Mouse (Mus musculus) lung, postnatal 25 days (tissue): ENCODE measurements at regions not wholly inside any gene's neighbourhood (a gene's known extent, or its start where the extent isn't known, plus 50 kb on each side); places are given as distances from the start of the nearest gene placed in this dataset.
"Not testable (repeated sequence)": the region's sequence is repeated elsewhere in the genome, so short reads cannot be mapped to it uniquely, and the experiment has no call there.

Experiments
- DNase-seq: peaks from one replicate; pipeline ENCODE4 v3.0.0; 2022; ENCODE audit warnings: low spot score

- DNase-seq: no peak
These were observed 59.5 kb upstream of the Zbtb18 start for GRCm38 (mm10) chr1:177382596-177383190.

GRCm38 (mm10) chr1:177382147-177382546 is 60.0 kb upstream of the Zbtb18 start:
- no peak for DNase-seq

GRCm38 (mm10) chr1:177378112-177378511 is 64.0 kb upstream of the Zbtb18 start:
- DNase-seq: no peak

DNA sequence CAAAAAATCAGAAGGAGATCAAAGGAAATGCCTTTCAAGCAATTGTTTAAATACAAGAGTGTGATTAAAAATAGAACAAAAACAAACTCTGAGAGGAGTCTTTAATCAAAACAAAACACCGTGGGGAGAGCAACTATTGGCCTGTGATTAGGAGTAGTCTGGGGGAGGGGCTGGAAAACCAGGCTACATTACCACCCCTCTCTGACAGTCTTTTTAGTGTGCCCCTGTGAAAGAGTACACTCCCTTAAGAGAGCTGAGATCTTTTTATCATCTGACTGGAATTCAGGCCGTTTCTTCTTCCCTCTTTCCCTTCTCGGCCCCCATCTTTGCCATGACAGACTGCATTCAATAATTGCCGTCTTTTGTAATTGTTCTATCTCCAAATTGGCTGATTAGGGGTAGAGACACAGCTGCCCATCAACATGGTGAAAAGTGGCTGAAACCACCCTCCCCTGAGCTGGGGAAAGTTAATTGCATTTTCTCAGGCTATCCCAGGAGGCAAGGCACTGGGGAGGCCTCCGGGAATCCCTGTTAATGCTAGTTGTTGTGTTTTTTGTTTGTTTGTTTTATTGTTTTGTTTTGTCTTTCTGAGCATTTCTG is 68.8 kb upstream of the Zbtb18 start:
- DNase-seq: no peak

DNA sequence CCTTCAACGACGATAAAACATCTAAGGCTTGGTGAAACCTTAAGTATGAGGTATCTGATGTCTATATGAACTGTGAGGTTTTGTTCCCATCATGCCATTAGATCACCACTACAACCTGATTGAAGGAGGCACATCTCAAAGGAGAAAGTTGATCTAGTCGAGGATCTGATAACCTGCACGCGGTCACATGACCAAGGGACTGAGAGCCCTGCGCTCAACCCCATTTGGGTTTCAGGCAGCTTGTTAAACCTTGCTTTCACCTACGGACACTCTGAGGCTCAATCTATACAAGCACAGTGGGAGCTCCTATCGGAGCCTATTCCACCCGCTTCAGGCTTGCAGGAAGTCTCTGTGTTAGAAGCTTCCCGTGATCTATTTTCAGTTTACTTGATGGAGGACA is 70.1 kb upstream of the Zbtb18 start:
- DNase-seq: no peak

DNA sequence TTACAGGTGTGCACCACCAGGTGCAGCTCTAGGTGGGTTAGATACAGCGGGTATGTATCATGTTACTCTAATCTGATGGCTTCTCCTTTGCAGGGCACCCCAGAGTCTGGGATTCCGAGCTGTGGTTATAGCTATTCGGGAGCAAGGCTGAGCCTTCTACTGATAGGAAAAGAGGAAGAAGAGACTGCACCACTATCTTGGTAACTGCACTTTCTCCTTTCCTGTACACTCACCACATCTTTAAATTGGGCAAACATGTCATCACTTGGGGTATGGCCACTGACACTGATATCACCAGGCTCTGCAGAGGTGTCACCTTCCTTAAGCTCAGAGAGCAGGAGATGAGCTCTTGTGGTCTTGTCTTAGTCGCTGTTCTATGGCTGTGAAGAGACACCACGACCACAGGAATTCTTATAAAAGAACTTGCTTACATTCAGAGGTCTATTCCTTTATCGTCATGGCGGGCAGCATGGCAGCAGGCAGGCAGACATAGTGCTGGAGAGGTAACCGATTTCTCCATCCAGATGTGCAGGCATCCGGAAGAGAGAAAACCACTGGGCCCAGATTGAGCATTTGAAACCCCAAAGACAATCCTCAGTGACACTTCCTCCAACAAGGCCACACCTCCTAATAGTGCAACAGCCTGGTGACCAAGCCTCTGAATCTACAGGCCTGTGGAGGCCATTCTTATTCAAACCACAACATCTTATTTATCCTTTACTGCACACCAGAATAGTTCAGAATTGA is 74.1 kb upstream of the Zbtb18 start:
- no peak for DNase-seq

- no peak for DNase-seq
These were observed 75.2 kb upstream of the Zbtb18 start for GRCm38 (mm10) chr1:177366914-177367313.

DNA sequence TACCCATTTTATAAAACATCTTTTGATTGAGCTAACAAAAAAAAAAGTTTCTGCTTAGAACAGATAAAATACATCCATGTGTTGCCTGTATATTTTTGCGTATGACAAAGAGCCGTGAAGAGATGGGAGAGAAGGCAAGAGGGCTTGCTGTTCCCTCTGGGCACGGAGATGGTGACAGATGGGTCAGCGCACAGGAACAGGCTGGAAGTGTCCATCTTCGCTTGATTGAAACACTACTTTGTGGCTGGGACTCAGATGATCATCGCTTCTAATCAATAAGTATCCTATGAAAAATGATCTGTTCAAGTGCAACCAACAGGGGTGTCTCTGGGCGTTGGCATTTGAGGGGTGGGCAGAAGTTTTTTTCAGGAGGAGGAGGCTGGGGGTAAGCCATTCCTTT is 75.7 kb upstream of the Zbtb18 start:
- no peak for DNase-seq

DNA sequence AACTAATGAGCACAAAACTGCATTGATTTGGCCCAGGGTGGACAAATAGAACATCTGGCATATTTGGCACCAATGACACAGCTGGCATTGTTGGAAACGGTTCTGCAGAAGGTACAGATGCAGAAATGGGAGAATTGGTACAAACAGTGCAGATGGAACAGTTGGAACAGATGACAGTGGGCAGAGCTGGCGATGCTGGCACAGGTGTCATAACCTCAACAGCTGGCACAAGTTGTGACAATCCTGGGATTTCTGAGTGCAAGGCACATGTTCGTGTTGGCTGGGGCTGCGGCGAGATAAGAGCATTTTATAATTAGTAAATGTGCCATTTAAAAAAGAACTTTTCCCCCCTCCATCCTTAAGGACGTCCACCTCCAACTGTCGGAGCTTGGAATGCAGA is 77.8 kb upstream of the Zbtb18 start:
- no peak for DNase-seq

DNA sequence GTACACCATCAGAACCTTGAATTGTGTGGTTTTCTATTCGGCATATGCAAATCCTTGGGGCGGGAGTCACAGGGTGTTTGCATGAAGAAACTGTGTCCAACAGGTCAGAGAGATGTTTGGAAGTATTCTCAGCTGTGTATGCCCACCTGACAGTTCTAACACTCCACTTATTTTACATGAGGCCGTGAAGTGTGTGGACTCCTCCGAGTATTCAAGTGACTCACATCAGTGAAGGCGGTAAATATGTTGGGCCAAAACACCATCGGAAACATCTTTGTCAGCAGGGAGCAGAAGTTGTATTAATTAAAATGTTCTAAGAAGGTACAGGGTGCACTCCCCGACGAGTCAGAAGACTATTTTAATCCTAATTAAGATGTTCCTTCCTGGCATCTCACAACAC is 79.8 kb upstream of the Zbtb18 start:
- DNase-seq: no peak

DNA sequence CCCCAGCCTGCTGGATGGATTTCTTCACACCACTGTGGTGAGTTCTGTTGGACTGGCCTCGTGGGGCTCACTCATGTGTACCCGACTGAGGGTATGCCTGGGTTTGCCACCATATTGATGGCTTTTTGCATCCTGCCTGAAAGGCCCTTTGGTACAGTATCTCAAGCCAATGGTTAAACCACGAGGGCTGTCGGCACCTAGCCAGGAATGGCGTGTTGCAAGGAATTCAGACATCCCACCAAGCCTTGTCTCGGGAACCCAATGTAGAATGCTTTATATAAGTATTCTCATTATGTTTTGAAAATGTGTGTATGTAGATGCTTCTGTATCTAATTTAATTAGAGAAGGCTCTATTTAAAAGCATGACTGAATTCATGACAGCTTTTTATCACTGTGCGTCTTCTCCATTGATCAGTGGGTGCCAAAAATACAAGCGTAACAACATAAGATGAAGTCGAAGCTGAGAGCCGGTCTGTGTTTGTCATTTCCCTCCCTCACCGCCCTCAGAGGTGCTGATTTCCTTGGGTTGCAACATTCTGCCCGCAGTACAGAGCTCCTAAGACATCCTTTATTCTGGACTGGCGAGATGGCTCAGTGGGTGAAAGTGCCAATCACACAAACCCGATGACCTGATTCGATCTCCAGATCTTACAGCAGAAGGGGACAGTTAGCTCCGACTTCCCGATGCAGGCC is 90.5 kb upstream of the Akt3 start:
- DNase-seq: no peak

DNA sequence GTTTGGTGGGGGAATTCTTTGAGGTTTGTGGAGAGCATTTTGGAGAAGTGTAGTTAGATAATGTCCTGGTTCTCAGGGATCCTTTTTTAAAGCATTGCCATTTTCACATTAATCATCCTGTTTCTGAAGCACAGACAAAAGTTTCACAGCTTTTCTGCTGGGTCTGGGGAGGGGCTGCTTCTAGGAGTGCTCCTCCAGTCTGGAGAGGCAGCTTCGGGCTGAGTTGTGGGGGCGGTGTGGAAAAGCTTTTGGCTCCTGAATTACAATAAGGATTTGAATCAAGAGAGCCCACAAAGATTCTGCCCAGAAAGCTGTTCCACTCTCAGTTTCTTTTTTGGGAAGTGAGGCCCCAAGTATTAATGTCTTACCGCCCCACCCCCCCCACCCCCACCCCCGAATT is 89.2 kb upstream of the Akt3 start:
- no peak for DNase-seq

GRCm38 (mm10) chr1:177346540-177346939 is 88.5 kb upstream of the Akt3 start:
- no peak for DNase-seq

DNA sequence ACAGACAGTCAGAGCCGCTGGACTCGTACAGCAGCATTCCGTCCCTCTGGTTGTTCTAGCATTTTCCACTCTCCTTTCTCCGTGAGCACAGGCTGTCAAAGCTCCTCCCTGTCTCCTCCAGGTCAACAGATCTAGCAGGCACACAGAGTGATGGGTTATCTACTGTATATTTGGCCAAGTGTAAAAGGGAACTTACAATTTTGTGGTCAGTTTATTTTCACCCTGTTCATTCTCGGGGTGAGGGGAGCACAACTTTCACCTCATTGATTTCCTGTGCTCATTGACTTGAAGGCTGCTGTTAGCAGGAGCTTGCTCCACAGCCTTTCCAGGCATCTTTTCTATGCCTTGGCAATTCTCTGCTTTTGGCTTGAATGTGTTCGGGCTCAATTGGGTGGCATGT is 87.5 kb upstream of the Akt3 start:
- DNase-seq: no peak

DNA sequence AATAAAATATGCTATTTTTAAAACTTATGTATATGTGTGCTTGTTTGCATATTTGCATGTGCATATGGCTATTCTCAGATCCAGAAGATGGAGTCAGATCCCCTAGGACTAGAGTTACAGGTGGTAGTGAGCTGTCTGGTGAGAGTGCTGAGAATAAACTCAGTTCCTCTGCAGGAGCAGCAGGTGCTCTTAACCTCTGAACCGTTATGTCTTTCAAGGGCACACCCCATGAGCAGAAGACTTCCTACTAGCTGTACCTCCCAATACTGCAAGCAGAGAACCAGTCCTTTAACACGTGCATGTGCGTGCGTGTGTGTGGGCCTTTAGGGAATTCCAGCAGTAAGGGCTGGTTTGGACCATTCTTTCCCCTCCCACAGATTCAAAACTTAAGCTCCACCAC is 85.9 kb upstream of the Akt3 start:
- DNase-seq: no peak

- no peak for DNase-seq
These were observed 85.1 kb upstream of the Akt3 start for GRCm38 (mm10) chr1:177343121-177343520.

DNA sequence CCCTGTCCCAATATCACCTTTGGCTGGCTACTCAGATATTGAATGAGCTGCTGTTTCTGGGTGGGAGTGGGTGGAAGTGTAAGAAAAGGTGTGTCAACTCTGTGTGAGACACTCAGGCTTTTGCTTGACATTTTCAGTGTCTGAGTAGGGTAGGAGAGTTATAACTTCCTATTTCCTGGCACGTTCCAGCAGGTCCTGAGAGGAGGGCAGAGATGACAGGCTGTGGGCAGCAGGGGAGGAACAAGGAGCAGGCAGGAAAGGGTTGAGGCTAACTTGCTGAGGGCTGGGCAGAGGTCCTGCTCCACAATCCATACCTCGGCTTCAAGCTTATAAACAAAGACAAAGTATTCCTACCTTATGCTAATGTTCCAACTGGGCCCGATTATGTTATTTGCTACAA is 82.2 kb upstream of the Akt3 start:
- no peak for DNase-seq

DNA sequence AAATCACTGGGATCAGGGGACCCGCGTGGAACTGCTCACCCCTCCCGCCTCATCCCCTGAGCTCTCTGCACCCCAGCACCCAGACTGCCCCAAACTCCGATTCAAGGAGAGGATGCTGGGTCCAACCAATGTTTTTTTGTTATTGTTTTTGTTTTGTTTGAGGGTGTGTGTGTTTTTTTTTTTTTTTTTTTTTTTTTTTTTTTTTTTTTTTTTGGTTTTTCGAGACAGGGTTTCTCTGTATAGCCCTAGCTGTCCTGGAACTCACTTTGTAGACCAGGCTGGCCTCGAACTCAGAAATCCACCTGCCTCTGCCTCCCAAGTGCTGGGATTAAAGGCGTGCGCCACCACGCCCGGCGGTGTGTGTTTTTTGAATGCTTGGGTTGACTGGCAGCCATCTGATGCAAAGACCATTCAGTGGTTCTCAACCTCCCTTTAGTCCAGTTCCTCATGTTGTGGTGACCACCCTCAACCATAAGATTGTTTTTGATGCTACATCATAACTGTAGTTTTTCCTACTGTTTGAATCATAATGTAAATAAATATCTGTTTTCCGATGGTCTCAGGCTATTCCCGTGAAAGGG is 81.3 kb upstream of the Akt3 start:
- not testable (repeated sequence) for DNase-seq

DNA sequence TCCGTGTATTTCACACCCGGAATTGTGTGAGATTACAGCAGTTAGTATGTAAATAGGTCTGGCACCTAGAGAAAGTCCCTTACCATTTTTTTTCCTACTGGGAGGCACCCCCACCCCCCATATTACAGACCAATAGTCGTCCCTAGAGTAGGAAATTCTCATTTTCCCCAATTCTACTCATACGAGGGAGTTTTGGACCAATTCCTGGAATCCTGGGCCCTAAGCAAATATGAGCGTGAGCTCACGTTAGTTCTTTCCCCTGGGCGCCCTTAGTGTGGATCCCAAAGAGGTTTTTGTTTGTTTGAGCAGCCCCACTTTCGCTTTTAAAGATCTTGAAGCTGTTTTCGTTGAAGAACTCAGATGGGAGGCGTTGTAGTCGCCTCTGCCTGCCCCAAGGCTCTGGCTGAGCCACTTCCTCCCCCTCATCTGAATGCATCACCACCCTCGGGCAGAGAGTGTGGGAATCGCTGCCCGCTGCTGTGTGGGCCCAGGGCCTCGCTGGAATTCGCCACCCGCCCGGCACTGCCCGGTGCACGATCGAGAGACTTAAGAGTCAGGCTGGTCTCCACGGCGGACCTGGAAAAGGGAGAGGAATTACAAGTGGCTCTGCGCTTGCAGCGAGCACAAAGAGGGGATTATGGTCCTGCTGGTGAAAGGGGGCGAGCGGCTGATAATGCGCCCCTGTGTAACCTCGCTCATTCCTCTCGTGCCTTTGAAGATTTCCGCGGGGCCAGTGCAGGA is 80.6 kb upstream of the Akt3 start:
- DNase-seq: peak; percentile 53

DNA sequence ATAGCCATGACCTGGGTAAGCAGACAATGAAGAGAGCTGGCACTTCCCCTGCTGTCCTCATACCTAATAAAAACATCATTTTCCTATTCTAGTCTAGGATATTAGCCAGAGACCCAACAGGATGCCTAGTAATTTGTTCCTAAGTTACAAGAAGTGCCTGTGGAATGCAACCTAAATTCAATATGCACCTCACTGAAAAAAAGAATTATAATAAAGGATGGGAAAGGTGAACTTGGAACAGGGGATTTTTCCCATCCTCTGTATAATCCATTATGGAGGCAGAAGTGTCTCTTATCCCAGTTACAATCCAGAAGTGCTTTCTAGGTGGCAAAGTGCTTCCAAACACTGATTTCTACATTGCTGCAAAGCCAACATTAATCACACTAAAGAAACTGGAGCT is 79.8 kb upstream of the Akt3 start:
- DNase-seq: no peak

- no peak for DNase-seq
These were observed 79.1 kb upstream of the Akt3 start for GRCm38 (mm10) chr1:177337141-177337540.

- DNase-seq: no peak
These were observed 78.4 kb upstream of the Akt3 start for GRCm38 (mm10) chr1:177336436-177336835.
